Mouse (Mus musculus): ENCODE data around the gene Lyrm7.
"Not testable (repeated sequence)": the region's sequence is repeated elsewhere in the genome, so short reads cannot be mapped to it uniquely, and the experiment has no call there.

Gene Lyrm7

GRCm38 (mm10) chr11:54881051-54881474, 20.3 kb upstream of the Lyrm7 start:
- peak; percentile 57 to 63 for DNase-seq (ENCODE audit: low spot score in 2 of 2)

- no peak for DNase-seq (ENCODE audit: low spot score in 2 of 2)
These were observed 19.2 kb upstream of the Lyrm7 start for GRCm38 (mm10) chr11:54879922-54880321.

GRCm38 (mm10) chr11:54879434-54879833, 18.7 kb upstream of the Lyrm7 start:
- peak; percentile 72 to 83 for DNase-seq (ENCODE audit: low spot score in 2 of 2)

- DNase-seq (ENCODE audit: low spot score in 2 of 2): no peak
These were observed 18.2 kb upstream of the Lyrm7 start for GRCm38 (mm10) chr11:54878893-54879292.

GRCm38 (mm10) chr11:54876031-54876430, 15.3 kb upstream of the Lyrm7 start:
- no peak for DNase-seq (ENCODE audit: low spot score in 2 of 2)

GRCm38 (mm10) chr11:54871831-54872537, 11.3 kb upstream of the Lyrm7 start:
- DNase-seq (ENCODE audit: low spot score in 2 of 2): no peak

- no peak for DNase-seq (ENCODE audit: low spot score in 2 of 2)
These were observed 8.6 kb upstream of the Lyrm7 start for GRCm38 (mm10) chr11:54869318-54869717.

DNA sequence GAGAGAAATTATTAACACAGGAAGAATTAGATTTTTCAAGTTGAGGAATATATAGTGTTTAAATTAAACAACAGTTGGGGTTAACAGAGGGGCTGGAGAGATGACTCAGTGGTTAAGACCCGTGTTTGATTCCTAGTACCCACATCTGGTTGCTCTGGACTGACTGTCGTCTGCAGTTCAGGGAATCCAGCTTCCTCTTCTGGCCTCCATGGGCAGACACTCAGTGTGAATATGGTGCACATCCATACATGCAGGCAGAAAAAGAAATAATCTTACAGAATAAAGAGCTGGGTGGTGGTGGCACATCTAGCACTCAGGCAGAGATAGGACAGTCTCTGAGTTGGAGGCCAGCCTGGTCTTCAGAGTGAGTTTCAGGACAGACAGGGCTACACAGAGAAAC, 7.7 kb upstream of the Lyrm7 start:
- DNase-seq (ENCODE audit: low spot score in 2 of 2): no peak

DNA sequence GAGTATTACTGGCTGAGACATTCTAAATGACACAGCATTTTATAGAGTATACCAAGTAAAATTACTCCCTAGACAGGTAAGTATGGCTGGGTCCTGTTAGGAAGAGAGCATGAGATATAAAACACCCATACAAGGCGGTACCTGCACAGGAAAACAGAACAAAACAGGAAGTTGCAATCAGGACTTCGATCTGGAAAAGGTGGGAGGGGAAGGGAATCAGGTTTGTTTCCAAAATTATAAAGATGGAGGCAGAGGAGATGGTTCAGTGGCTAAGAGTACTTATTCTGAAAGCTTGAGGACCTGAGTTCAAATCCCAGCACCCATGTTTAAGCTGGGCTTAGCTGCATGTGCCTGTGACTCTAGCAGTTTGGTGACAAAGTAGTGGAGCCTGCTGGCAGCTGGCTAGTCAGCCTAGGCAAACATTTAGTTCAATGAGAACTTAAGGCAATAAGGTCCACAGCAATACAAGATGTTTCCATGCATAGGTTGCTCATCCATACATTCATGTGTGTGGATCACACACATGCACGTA, 7.3 kb upstream of the Lyrm7 start:
- DNase-seq (ENCODE audit: low spot score in 2 of 2): no peak

GRCm38 (mm10) chr11:54867049-54867385, 6.3 kb upstream of the Lyrm7 start:
- no peak for DNase-seq (ENCODE audit: low spot score in 2 of 2)

DNA sequence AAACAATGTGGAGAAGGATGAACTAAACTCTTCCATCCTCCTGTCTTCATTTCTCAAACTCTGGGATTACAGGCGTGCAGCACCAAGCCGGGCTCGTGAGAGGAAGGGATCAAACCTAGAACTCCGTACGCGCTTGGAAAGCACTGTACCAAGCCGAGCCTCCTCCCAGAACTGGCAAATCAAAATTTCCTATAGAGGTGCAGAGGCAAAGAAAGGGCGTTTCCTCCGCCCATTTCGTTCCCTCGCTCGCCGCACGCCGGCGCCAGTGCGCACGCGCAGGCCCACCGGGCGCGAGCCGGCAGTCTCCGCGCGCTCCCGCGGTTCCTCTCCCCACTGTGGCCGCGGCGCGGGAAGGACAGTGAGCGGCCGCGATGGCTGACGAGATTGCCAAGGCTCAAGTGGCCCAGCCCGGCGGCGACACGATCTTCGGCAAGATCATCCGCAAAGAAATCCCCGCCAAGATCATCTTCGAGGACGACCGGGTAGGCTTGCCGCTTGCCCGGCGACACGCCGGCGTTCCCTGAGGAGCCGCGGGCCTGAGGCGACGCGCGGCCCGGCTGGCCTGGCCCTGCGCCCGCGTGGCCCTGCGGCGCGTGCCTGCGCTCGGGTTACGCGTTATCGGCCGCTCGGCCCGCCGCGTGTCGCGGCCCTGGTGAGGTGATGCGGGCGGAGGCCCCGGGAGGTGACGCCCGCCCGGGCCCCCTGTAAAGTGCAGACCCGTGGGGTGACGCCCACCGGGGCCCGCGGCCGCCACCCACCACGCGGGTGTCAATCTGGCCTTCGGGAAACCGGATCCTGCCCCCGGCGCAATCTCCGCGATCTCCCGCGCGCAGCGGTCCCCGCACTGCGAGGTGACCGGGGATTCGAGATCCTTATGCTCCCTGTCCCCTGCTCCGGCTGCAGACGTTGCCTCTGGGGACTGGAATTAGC, 5.7 kb upstream of the Lyrm7 start, which contains the start of gene Hint1:
TSS of gene Hint1 (plus strand) at position 265 of the 930 bp plus-strand sequence.
- peak; percentile 94 to 95 for DNase-seq (ENCODE audit: low spot score in 2 of 2)

- no peak for DNase-seq (ENCODE audit: low spot score in 2 of 2)
These were observed 4.8 kb upstream of the Lyrm7 start for GRCm38 (mm10) chr11:54865330-54866085.

- peak in 1 of 2 experiments; percentile 54 for DNase-seq (ENCODE audit: low spot score in 2 of 2)
These were observed 2.2 kb upstream of the Lyrm7 start for GRCm38 (mm10) chr11:54862621-54863520.

GRCm38 (mm10) chr11:54861471-54862420, 1.0 kb upstream of the Lyrm7 start:
- no peak for DNase-seq (ENCODE audit: low spot score in 2 of 2)

DNA sequence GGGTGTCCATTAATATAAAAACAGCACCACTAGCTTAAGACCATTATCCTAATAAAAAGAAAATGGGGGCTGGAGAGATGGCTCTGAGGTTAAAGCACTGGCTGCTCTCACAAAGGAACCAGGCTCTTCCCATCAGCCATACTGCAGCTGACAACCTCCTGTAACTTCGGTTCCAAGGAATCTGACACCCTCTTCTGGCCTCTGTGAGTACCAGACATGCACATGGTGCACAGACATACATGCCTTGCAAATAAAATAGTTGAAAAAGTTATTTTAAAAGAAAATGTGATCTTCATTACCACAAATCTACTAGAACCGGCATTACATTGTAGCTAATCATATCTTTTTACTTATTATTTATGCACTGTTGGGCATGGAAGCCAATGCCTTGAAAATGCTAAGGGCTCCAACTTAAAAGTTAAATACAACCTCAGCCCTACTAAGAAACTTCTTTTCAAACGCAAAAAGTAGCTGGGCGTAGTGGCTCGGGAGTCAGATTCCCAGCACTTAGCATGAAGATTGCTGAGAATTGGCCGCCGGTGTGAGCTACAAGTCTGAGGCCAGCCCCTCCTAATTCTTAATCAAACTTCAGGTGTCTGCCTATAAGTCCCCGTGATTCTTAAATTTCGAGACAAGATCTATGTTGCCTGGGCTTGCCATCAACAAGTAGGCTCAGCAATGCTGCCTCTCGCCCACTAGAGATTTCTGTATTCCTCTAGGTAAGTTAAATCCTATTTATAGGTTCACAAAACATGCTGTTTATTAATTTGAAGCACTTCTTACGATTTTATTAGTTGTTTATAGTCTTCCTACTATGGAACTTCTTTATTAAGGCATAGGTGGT, 1.2 kb downstream of the Lyrm7 start:
- DNase-seq (ENCODE audit: low spot score in 2 of 2): no peak

DNA sequence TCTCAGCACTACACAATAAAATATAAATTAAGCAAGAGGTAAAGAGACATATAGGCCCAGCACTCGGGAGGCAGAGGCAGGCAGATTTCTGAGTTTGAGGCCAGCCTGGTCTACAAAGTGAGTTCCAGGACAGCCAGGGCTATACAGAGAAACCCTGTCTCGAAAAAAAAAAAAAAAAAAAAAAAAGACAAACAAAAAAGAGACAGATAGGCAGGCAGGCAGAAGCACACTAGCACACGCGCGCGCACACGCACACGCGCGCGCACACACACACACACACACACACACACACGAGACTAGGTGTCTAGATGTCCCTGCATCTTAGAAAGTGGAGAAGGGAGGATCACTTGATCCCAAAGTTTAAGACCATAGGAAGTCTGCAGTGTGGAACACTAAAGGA, 1.8 kb downstream of the Lyrm7 start:
- not testable (repeated sequence) for DNase-seq (ENCODE audit: low spot score in 2 of 2)

GRCm38 (mm10) chr11:54851656-54852055, 9.1 kb downstream of the Lyrm7 start:
- DNase-seq (ENCODE audit: low spot score in 2 of 2): no peak

DNA sequence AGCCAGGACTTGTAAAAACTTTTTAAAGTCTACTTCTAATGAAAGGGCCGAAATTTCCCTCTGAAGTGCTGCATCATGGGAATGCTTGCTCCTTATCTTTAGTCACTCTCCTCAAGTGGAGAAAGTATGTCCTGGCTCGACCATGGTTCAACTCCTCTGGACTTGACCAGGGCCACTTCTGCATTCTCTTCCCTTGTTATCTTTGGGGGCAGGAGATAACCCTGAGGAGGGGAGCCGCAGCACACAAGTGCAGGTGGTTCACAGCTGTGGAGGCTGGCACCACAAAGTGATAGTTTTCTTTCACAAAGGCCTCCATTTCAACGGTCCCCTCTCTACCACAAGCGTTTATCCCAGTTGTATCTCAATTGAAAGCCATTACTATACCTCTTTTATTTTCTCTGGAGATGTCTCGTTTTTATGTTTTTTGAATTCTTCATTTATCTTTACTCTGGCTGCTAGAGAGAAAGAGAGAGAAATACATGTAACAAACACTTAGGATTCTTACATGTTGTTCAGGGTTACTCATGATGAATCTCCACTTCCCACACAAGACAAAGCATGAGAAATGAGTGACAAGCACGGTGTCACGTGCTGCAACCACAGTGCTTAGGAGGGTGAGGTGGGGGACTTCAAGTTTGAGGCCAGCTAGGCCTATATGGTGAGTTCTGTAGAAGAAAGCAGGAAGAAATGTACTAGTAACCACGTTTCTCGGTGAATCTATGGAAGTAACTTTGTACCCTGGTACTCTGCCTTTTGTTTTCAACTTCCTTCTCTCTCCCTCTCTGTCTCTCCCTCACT, 10.6 kb downstream of the Lyrm7 start:
- DNase-seq (ENCODE audit: low spot score in 2 of 2): no peak
